Mouse (Mus musculus) heart, postnatal 14 days (tissue): Measurements from ENCODE around the gene Serpina3m. TPM values are rescaled to one million over a fixed set of nuclear protein-coding genes. Genes with fewer than 3 reads are reported as not detected.
"Not testable (repeated sequence)": the region's sequence is repeated elsewhere in the genome, so short reads cannot be mapped to it uniquely, and the experiment has no call there.

ENCODE experiments used
- DNase-seq, 2 experiments: peaks; one replicate each; pipeline ENCODE4 v3.0.0; 2021 to 2022
- intact Hi-C: fragments of 180-260 bp; cut with DNase I; formaldehyde crosslinking; loops from one replicate; pipeline ENCODE4 v1.15.1; 2025
- total RNA-seq, 2 experiments: library from RNA; stranded (reverse); gene quantifications; 2 replicates each; pipeline ENCODE4 v1.2.3; 2021

Serpina3m gene
- total RNA-seq, 2 experiments from 2014 or later = not detected

GRCm38 (mm10) chr12:104385987-104386386 is 47.7 kb downstream of the Serpina3m start:
- DNase-seq, intact Hi-C loops: not testable (repeated sequence)

- DNase-seq = not testable (repeated sequence)
Observed at GRCm38 (mm10) chr12:104386878-104387277, 48.6 kb downstream of the Serpina3m start.

GRCm38 (mm10) chr12:104388477-104388876 is 50.2 kb downstream of the Serpina3m start:
- intact Hi-C loops = no loop called here
- DNase-seq = no peak

More at GRCm38 (mm10) chr12:104386878-104387277, 48.6 kb downstream of the Serpina3m start:
- intact Hi-C loops = not testable (repeated sequence)

GRCm38 (mm10) chr12:104391057-104391456 is 52.8 kb downstream of the Serpina3m start:
- intact Hi-C loops, DNase-seq: not testable (repeated sequence)

GRCm38 (mm10) chr12:104403968-104404367 is 65.7 kb downstream of the Serpina3m start:
- DNase-seq = no peak
- intact Hi-C loops = no loop called here

GRCm38 (mm10) chr12:104406454-104406885 is 68.2 kb downstream of the Serpina3m start, which contains the start of gene Serpina3n:
Gene Serpina3n (plus strand): TSS chr12:104406729.
- peak; percentile 5 to 11 for DNase-seq
- intact Hi-C loops = no loop called here

GRCm38 (mm10) chr12:104412507-104412906 is 74.2 kb downstream of the Serpina3m start:
- DNase-seq = no peak
- intact Hi-C loops = loop anchor here (5.0 to 10.0 kb wide), 2 partner anchors 60 to 188 kb away; no protein-coding TSS in a partner anchor

- intact Hi-C loops = loop anchor here (5.0 to 10.0 kb wide), 2 partner anchors 62 to 190 kb away; no protein-coding TSS in a partner anchor
- no peak for DNase-seq
Observed at GRCm38 (mm10) chr12:104414576-104414975, 76.3 kb downstream of the Serpina3m start.

GRCm38 (mm10) chr12:104415625-104416315 is 77.5 kb downstream of the Serpina3m start:
- DNase-seq = peak; percentile 22 to 58
- intact Hi-C loops = loop anchor here (10.0 kb wide), 1 partner anchor 191 kb away; no protein-coding TSS in a partner anchor

GRCm38 (mm10) chr12:104418340-104419135 is 80.3 kb downstream of the Serpina3m start:
- intact Hi-C loops = loop anchor here (1.0 to 10.0 kb wide), 3 partner anchors 194 to 424 kb away; no protein-coding TSS in a partner anchor
- DNase-seq = peak; percentile 80 to 90

- intact Hi-C loops = loop anchor here (2.0 to 10.0 kb wide), 2 partner anchors 194 to 424 kb away; no protein-coding TSS in a partner anchor
- no peak for DNase-seq
Observed at GRCm38 (mm10) chr12:104419136-104419462, 80.8 kb downstream of the Serpina3m start.

- intact Hi-C loops = no loop called here
- peak in 1 of 2 experiments; percentile 34 for DNase-seq
Observed at GRCm38 (mm10) chr12:104422615-104423392, 84.5 kb downstream of the Serpina3m start.

- intact Hi-C loops = no loop called here
- DNase-seq = no peak
Observed at GRCm38 (mm10) chr12:104425591-104425990, 87.3 kb downstream of the Serpina3m start.

GRCm38 (mm10) chr12:104426915-104427314 is 88.6 kb downstream of the Serpina3m start:
- DNase-seq = peak; percentile 26 to 55
- intact Hi-C loops = no loop called here

- intact Hi-C loops = no loop called here
- DNase-seq = no peak
Observed at GRCm38 (mm10) chr12:104431359-104431758, 93.1 kb downstream of the Serpina3m start.

- no peak for DNase-seq
- intact Hi-C loops = no loop called here
Observed at GRCm38 (mm10) chr12:104433214-104433613, 94.9 kb downstream of the Serpina3m start.

- intact Hi-C loops = no loop called here
Observed at GRCm38 (mm10) chr12:104433951-104434735, 95.9 kb downstream of the Serpina3m start.

GRCm38 (mm10) chr12:104440087-104440760 is 101.9 kb downstream of the Serpina3m start:
- DNase-seq = peak; percentile 84 to 92
- intact Hi-C loops = loop anchor here (1.0 to 10.0 kb wide), 3 partner anchors 175 to 499 kb away; no protein-coding TSS in a partner anchor

More at GRCm38 (mm10) chr12:104433951-104434735, 95.9 kb downstream of the Serpina3m start:
- DNase-seq = no peak

GRCm38 (mm10) chr12:104443716-104444115 is 105.4 kb downstream of the Serpina3m start:
- intact Hi-C loops = loop anchor here (10.0 kb wide), 1 partner anchor 171 kb away; no protein-coding TSS in a partner anchor

More at GRCm38 (mm10) chr12:104443716-104444115, 105.4 kb downstream of the Serpina3m start:
- DNase-seq = peak; percentile 20 to 32
